Mouse (Mus musculus) small intestine, adult 2 months (tissue): ENCODE results near the gene Rpgrip1l.

Source experiments
- CTCF ChIP-seq: fragments of 200-500 bp; IDR thresholded peaks from 2 replicates; pipeline ENCODE4 v1.5.1; 2012; ENCODE audit warnings: low read depth, mild to moderate bottlenecking, control low read depth, inconsistent platforms, low read length, moderate library complexity, mixed read lengths; ENCODE audit not compliant: insufficient replicate concordance, insufficient read length; ENCODE audit errors: extremely low read depth
- POLR2A ChIP-seq: fragments of 200-500 bp; IDR thresholded peaks from 2 replicates; pipeline ENCODE4 v1.6.1; 2012; ENCODE audit warnings: low read depth, mild to moderate bottlenecking, control low read depth, inconsistent platforms, low read length, moderate library complexity

DNA sequence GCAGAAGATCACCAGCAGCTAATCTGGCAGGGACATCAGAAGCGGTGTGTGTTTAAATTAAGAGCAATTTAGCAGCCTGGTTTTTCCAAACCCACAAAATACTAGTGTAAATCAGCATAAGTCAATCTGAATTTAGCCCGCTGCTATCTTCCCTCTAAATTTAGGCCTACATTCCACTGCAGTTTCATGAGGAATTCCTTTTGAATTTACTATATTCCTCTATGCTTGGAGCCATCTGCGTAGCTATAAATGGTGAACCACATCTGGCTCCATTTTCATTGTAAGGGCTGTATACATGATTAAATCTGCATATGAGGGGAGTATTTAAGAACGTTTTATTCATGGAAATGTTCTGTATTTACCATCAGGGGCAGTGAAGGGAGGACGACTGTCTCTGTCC lies 30.4 kb downstream of the Rpgrip1l start:
- TF ChIP-seq CTCF (no peak), POLR2A (no peak)
